Mouse (Mus musculus) cortical plate, adult 2 months (tissue): ENCODE results near the gene Tiam1.

Source experiments
- CTCF ChIP-seq: fragments of 200-500 bp; IDR thresholded peaks from 2 replicates; pipeline ENCODE4 v1.5.1; 2011; ENCODE audit warnings: mild to moderate bottlenecking, control low read depth, low read length; ENCODE audit not compliant: insufficient read depth; ENCODE audit errors: extremely low read depth
- POLR2A ChIP-seq: fragments of 200-500 bp; IDR thresholded peaks from 2 replicates; pipeline ENCODE4 v1.6.1; 2011; ENCODE audit warnings: mild to moderate bottlenecking, low read length, control low read depth; ENCODE audit not compliant: insufficient read depth; ENCODE audit errors: extremely low read depth

GRCm38 (mm10) chr16:90116637-90117182 is 26.9 kb downstream of the Tiam1 start:
- TF ChIP-seq CTCF (no peak), POLR2A (no peak)
